Mouse (Mus musculus): ENCODE measurements around the gene Serinc4. TPM values are rescaled to one million over a fixed set of nuclear protein-coding genes. Genes with fewer than 3 reads are reported as not detected.
A peak's percentile ranks its signal among the peaks of the same experiment; 100 is the strongest.

The Serinc4 gene
- total RNA-seq, 2 experiments from 2014 or later, result 0.97 to 0.98 TPM

GRCm38 (mm10) chr2:121412843-121413386, 43.7 kb downstream of the Serinc4 start:
- DNase-seq (ENCODE audit: low spot score in 2 of 2), result no peak

- no peak for DNase-seq (ENCODE audit: low spot score in 2 of 2)
Measured at GRCm38 (mm10) chr2:121408160-121408559, 48.4 kb downstream of the Serinc4 start.

- no peak for DNase-seq (ENCODE audit: low spot score in 2 of 2)
Measured at GRCm38 (mm10) chr2:121403296-121403695, 53.3 kb downstream of the Serinc4 start.

GRCm38 (mm10) chr2:121396624-121397023, 60.0 kb downstream of the Serinc4 start:
- DNase-seq (ENCODE audit: low spot score in 2 of 2), result peak; percentile 81 to 82

Small RNA genes within 50 kb of the gene (microRNA-seq; reads per million reads assigned to microRNA genes)
- gene Gm22953, result 0 reads per million in 2 experiments

Other genes with a start within 250 kb of the Serinc4 start
- 100 to 1,000 TPM; 140 to 152 TPM for gene Trp53bp1, start 185.4 kb downstream of the Serinc4 start, total RNA-seq (2021)
- 100 to 1,000 TPM; 472 to 505 TPM for gene Map1a, start 167.2 kb downstream of the Serinc4 start, total RNA-seq (2021)
- gene Ppip5k1, start 101.4 kb downstream of the Serinc4 start, total RNA-seq (2021), result 10 to 100 TPM; 69.1 to 74.4 TPM
- gene Ckmt1, start 99.1 kb downstream of the Serinc4 start, total RNA-seq (2021), result 100 to 1,000 TPM; 333 to 351 TPM
- under 1 TPM; 0.09 to 0.31 TPM for gene Strc, start 69.6 kb downstream of the Serinc4 start, total RNA-seq (2021)
- 100 to 1,000 TPM; 194 to 224 TPM for gene Pdia3, start 43.0 kb downstream of the Serinc4 start, total RNA-seq (2021)
- gene Catsper2, start 43.0 kb downstream of the Serinc4 start, total RNA-seq (2021), result 1 to 10 TPM; 4.1 to 4.6 TPM
- gene Ell3, start 12.5 kb downstream of the Serinc4 start, total RNA-seq (2021), result not detected
- gene Serf2, start 7.6 kb downstream of the Serinc4 start, total RNA-seq (2021), result 100 to 1,000 TPM; 157 to 166 TPM
- 10 to 100 TPM; 20.1 to 27.8 TPM for gene Hypk, start 3.5 kb downstream of the Serinc4 start, total RNA-seq (2021)
- 10 to 100 TPM; 38.0 to 40.6 TPM for gene Mfap1b, start 17.3 kb upstream of the Serinc4 start, total RNA-seq (2021)
- gene Mfap1a, start 49.9 kb upstream of the Serinc4 start, total RNA-seq (2021), result 10 to 100 TPM; 31.3 to 32.2 TPM
- gene Wdr76, start 49.9 kb upstream of the Serinc4 start, total RNA-seq (2021), result 1 to 10 TPM; 2.0 to 2.5 TPM

Measured in layer of hippocampus, postnatal 14 days (tissue).